Mouse (Mus musculus): ENCODE data around the gene Nap1l4. TPM values are rescaled to one million over a fixed set of nuclear protein-coding genes. Genes with fewer than 3 reads are reported as not detected.

Nap1l4 gene
- total RNA-seq, 4 experiments from 2014 or later: 172 to 189 (median 180) TPM

GRCm38 (mm10) chr7:143477800-143478199 lies 71.1 kb downstream of the Nap1l4 start:
- DNase-seq (ENCODE audit: low spot score): no peak

GRCm38 (mm10) chr7:143476702-143477335 lies 72.1 kb downstream of the Nap1l4 start:
- DNase-seq (ENCODE audit: low spot score): no peak

- no peak for DNase-seq (ENCODE audit: low spot score)
These were observed 73.0 kb downstream of the Nap1l4 start for GRCm38 (mm10) chr7:143475876-143476275.

- DNase-seq (ENCODE audit: low spot score): no peak
These were observed 74.1 kb downstream of the Nap1l4 start for GRCm38 (mm10) chr7:143474811-143475210.

GRCm38 (mm10) chr7:143473347-143474101 lies 75.4 kb downstream of the Nap1l4 start, which contains the start of gene Slc22a18:
Gene Slc22a18, plus strand, starts transcription at chr7:143473736.
- peak; percentile 59 for DNase-seq (ENCODE audit: low spot score)

GRCm38 (mm10) chr7:143469946-143470345 lies 79.0 kb downstream of the Nap1l4 start:
- peak; percentile 67 for DNase-seq (ENCODE audit: low spot score)

- no peak for DNase-seq (ENCODE audit: low spot score)
These were observed 81.2 kb downstream of the Nap1l4 start for GRCm38 (mm10) chr7:143467714-143468113.

GRCm38 (mm10) chr7:143466099-143466677 lies 82.7 kb downstream of the Nap1l4 start:
- peak; percentile 77 for DNase-seq (ENCODE audit: low spot score)

- DNase-seq (ENCODE audit: low spot score): no peak
These were observed 83.9 kb downstream of the Nap1l4 start for GRCm38 (mm10) chr7:143464811-143465560.

GRCm38 (mm10) chr7:143463865-143464415 lies 85.0 kb downstream of the Nap1l4 start:
- DNase-seq (ENCODE audit: low spot score): peak; percentile 78

Small RNAs within 50 kb of the gene (microRNA-seq; reads per million reads assigned to microRNA genes)
- gene Mir7064: not detected

Other genes with a start within 250 kb of the Nap1l4 start
- 10 to 100 TPM; 27.9 to 44.7 (median 34.9) TPM for gene Cdkn1c, start 88.1 kb downstream of the Nap1l4 start, total RNA-seq (2022)
- gene Slc22a18, start 75.4 kb downstream of the Nap1l4 start, total RNA-seq (2022): under 1 TPM; 0.52 to 0.85 (median 0.54) TPM
- not detected for gene Phlda2, start 46.0 kb downstream of the Nap1l4 start, total RNA-seq (2022)
- 10 to 100 TPM; 18.4 to 25.1 (median 22.4) TPM for gene Cars, start 51.0 kb upstream of the Nap1l4 start, total RNA-seq (2022)
- gene Tnfrsf26, start 79.6 kb upstream of the Nap1l4 start, total RNA-seq (2022): under 1 TPM; 0.19 to 0.80 (median 0.57) TPM
- gene Tnfrsf22, start 100.6 kb upstream of the Nap1l4 start, total RNA-seq (2022): 1 to 10 TPM; 2.5 to 3.1 (median 2.9) TPM
- 1 to 10 TPM; 2.9 to 6.1 (median 3.7) TPM for gene Tnfrsf23, start 136.8 kb upstream of the Nap1l4 start, total RNA-seq (2022)
- 10 to 100 TPM; 17.1 to 29.4 (median 20.3) TPM for gene Osbpl5, start 207.9 kb upstream of the Nap1l4 start, total RNA-seq (2022)
- gene Mrgprg, start 217.9 kb upstream of the Nap1l4 start, total RNA-seq (2022): not detected
- 1 to 10 TPM; 1.6 to 1.8 (median 1.6) TPM for gene Mrgpre, start 235.4 kb upstream of the Nap1l4 start, total RNA-seq (2022)